Mouse (Mus musculus) C2C12 (cell line): ENCODE measurements around the gene March6. TPM values are rescaled to one million over a fixed set of nuclear protein-coding genes. Genes with fewer than 3 reads are reported as not detected.

Source experiments
- H3K27me3 ChIP-seq: one replicate; pipeline ENCODE4 v1.6.1; 2011; ENCODE audit not compliant: control insufficient read depth, insufficient read depth, insufficient read length
- H3K36me3 ChIP-seq: one replicate; pipeline ENCODE4 v1.6.1; 2011; ENCODE audit not compliant: control insufficient read depth, insufficient read depth
- H3K4me3 ChIP-seq: one replicate; pipeline ENCODE4 v1.5.1; 2011; ENCODE audit warnings: mild to moderate bottlenecking, control low read depth; ENCODE audit not compliant: poor library complexity, insufficient read depth, severe bottlenecking
- H3K79me2 ChIP-seq: one replicate; pipeline ENCODE4 v1.6.1; 2011; ENCODE audit not compliant: control insufficient read depth, insufficient read depth
- H3K79me3 ChIP-seq: one replicate; pipeline ENCODE4 v1.6.1; 2011; ENCODE audit warnings: low read depth, control low read depth
- H3ac ChIP-seq: one replicate; pipeline ENCODE3; 2011; ENCODE audit warnings: low read depth; ENCODE audit not compliant: control insufficient read depth, insufficient read length
- CEBPB ChIP-seq: IDR thresholded peaks from one replicate; pipeline ENCODE4 v1.6.1; 2011; ENCODE audit warnings: low read depth, mild to moderate bottlenecking, control low read depth, moderate library complexity
- CTCF ChIP-seq: IDR thresholded peaks from one replicate; pipeline ENCODE4 v1.5.1; 2011; ENCODE audit not compliant: control insufficient read depth, insufficient read depth, insufficient read length
- FOSL1 ChIP-seq: IDR thresholded peaks from one replicate; pipeline ENCODE4 v1.8.0; 2011; ENCODE audit warnings: mild to moderate bottlenecking, low read length; ENCODE audit not compliant: poor library complexity, insufficient read depth, severe bottlenecking
- MAX ChIP-seq: IDR thresholded peaks from one replicate; pipeline ENCODE4 v1.6.1; 2011; ENCODE audit warnings: mild to moderate bottlenecking, control low read depth
- MYOD1 ChIP-seq: IDR thresholded peaks from one replicate; pipeline ENCODE4 v1.6.1; 2011; ENCODE audit warnings: low read depth; ENCODE audit not compliant: control insufficient read depth, insufficient read length
- MYOG ChIP-seq: IDR thresholded peaks from one replicate; pipeline ENCODE4 v1.6.1; 2011; ENCODE audit not compliant: control insufficient read depth, insufficient read length; ENCODE audit errors: extremely low read depth
- USF1 ChIP-seq: IDR thresholded peaks from one replicate; pipeline ENCODE4 v1.6.1; 2011; ENCODE audit warnings: low read depth, mild to moderate bottlenecking, control low read depth, moderate library complexity
- polyA plus RNA-seq: library from polyadenylated mRNA; unstranded; fragments of >200 nt; fragmentation: generic; extraction: Trizol; gene quantifications from one replicate; pipeline ENCODE4 v1.2.1, GENCODE M21; 2012; ENCODE audit warnings: missing spikeins

The March6 gene
- polyA plus RNA-seq, 1 experiment: 22.5 TPM

DNA sequence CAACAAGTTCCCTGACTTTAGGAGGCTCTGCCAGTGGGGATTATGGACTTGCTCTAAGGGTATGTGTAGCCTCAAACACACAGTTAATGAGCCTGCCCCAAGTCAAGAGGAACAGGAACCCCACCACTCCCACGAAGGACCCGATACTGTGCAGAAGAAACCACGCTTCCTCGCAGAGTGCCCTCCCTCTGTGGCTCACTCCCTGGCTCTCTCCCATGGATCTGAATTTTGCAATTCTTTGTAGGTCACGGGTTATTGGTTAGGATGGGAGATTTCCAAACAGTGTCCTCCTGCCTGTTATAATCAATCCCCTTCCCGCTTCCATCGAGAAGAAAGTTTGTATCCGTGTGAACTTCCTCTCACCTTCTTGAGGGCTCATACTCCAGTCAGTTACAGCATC, 40.1 kb upstream of the March6 start:
- Histone ChIP-seq H3ac (no peak overlapping the region), H3K27me3 (no peaks in the 10 kb centered on the region), H3K79me2 (no peaks in the 10 kb centered on the region), H3K36me3 (no peaks in the 10 kb centered on the region), H3K4me3 (no peak overlapping the region), H3K79me3 (no peaks in the 10 kb centered on the region)
- no peak for TF ChIP-seq CTCF
- TF ChIP-seq MAX: no peak
- no peak for TF ChIP-seq FOSL1
- TF ChIP-seq USF1: no peak
- no peak for TF ChIP-seq CEBPB
- TF ChIP-seq MYOD1: no peak
- TF ChIP-seq MYOG: no peak

DNA sequence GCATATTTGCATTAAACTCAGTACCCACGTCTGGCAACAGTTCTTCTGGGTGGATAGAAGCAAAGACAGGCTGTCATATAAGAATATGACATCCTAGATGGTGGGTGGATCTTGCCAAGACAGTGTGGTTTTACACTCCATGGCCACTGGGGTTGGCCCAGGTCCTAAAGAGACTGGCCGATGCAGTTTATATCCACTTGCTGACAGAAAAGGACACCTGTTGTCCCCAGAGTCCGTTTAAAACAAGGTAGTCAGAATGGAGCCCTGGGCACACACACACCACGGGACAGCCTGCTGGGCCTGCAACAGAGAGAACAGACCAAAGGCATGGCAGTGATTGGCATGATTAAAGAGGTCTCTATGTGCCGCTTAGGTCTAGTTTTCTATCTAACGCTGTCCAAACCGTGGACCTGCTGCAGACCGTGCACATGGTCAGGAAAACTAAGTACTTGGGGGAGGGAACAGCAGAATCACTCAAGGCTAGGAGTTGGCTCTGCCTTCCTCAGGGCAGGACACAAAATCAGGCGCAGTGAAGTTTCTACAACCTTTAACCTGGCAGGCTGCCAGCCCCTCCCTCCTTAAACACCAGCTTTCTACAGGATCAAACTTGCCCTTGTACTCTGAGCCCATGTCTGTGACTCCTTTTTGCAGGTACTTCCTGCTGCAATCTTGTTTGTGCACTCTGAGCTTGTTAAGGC, 38.6 kb upstream of the March6 start:
- Histone ChIP-seq H3ac (no peak overlapping the region), H3K79me2 (no peaks in the 10 kb centered on the region), H3K36me3 (no peaks in the 10 kb centered on the region), H3K27me3 (no peaks in the 10 kb centered on the region), H3K79me3 (no peaks in the 10 kb centered on the region), H3K4me3 (no peak overlapping the region)
- TF ChIP-seq MYOD1 (peak; percentile 96), CEBPB (no peak), MAX (peak; percentile 5)

DNA sequence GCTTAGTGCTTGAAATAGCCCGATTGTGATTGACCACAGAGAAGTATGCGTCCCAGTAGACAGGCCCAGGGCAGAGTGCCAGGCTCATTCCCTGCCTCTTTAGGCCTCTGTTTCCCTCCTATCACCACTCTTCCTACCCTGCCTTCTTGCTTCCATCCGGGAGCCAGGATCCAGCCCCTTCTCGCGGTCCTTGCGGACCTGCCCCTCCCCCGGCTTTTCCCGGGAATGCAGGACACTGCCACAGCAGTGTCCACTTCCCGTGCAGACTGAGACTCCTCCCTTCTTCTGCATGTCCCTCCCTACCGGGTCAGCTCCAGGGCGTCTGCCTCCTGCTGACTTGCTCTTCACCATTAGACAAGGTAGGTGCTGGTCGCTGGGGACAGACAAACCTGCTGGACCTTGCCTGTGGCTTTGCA, 37.7 kb upstream of the March6 start:
- H3K79me2 ChIP-seq: no peaks in the 10 kb centered on the region
- no peak overlapping the region for H3K4me3 ChIP-seq
- TF ChIP-seq CEBPB (no peak), FOSL1 (no peak), MYOG (no peak), CTCF (no peak), USF1 (no peak), MYOD1 (no peak), MAX (no peak)
- no peaks in the 10 kb centered on the region for H3K36me3 ChIP-seq
- H3K79me3 ChIP-seq: no peaks in the 10 kb centered on the region
- peak overlapping the region; percentile 7 for H3ac ChIP-seq
- H3K27me3 ChIP-seq: no peaks in the 10 kb centered on the region

DNA sequence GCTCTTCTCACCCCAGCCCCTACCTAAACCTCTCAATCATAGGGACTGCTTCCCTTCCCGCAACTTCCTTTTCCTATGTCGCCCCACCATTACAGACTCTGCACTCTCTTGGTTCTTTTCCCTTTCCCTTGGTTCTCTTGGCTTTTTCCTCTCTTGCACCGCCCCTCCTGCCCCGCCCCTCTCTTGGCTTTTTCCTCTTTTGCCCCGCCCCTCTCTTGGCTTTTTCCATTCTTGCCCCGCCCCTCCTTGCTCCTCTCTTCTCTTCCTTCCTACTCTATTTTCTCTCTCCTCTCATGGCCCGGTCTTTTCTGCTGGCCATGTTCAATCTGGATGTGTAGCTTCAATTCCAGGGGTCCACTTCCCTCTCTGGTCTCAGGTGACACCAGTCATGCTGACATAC, 36.6 kb upstream of the March6 start:
- no peaks in the 10 kb centered on the region for H3K79me2 ChIP-seq
- no peak for TF ChIP-seq FOSL1
- no peak for TF ChIP-seq CEBPB
- TF ChIP-seq MAX: no peak
- TF ChIP-seq MYOD1: no peak
- no peak for TF ChIP-seq CTCF
- TF ChIP-seq USF1: no peak
- no peak for TF ChIP-seq MYOG
- no peak overlapping the region for H3K4me3 ChIP-seq
- H3K27me3 ChIP-seq: no peaks in the 10 kb centered on the region
- H3ac ChIP-seq: no peak overlapping the region
- no peaks in the 10 kb centered on the region for H3K36me3 ChIP-seq
- no peaks in the 10 kb centered on the region for H3K79me3 ChIP-seq

DNA sequence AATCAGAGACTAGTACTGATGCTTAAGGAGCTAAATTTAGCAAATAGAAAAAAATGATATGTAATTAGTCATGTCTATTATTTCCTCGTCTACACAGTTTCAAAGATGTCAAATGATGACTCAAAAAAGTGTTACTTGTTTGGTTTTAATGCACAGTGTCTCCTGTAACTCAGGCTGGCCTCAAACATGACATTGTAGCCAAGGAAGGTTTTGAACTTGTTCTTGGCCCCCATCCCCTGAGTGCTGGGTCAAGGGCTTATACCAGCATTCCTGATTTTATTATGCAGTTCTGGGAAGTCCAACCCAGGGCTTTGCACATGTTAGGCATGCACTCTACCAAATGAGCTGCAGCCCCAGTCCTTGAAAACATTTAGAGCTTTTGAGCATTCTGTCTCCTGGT, 34.9 kb upstream of the March6 start:
- no peaks in the 10 kb centered on the region for H3K79me3 ChIP-seq
- no peaks in the 10 kb centered on the region for H3K27me3 ChIP-seq
- no peak overlapping the region for H3K4me3 ChIP-seq
- no peaks in the 10 kb centered on the region for H3K36me3 ChIP-seq
- no peak overlapping the region for H3ac ChIP-seq
- no peak for TF ChIP-seq MYOD1
- TF ChIP-seq MYOG: no peak
- no peak for TF ChIP-seq CEBPB
- TF ChIP-seq FOSL1: no peak
- no peak for TF ChIP-seq MAX
- TF ChIP-seq CTCF: no peak
- no peak for TF ChIP-seq USF1
- no peaks in the 10 kb centered on the region for H3K79me2 ChIP-seq

DNA sequence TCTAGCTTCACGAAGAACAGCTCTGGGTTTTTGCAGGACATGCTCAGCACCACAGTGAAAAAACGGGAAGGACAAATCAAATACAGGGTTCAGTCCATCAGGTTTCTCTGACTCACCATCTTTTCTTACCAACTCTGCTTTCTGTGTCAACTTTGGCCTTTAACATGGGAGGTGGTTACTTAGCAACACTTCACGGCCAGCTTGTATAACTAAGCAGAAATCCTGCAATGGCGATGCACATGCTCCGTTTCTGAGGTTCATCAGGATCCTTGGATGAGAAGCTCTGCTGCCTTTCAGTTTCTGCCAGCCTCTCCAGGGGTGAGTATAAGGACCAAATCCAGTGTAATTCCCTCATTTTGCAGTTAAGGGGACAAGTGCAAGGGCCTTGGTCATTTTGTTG, 34.3 kb upstream of the March6 start, which contains the start of gene Cmbl:
Gene Cmbl, plus strand, starts transcription at position 206 of the 400 bp plus-strand sequence.
- Histone ChIP-seq H3K27me3 (no peaks in the 10 kb centered on the region), H3K4me3 (no peak within 1 kb of the TSS), H3K79me3 (no peaks in the 10 kb centered on the region), H3K79me2 (no peaks in the 10 kb centered on the region), H3K36me3 (no peaks in the 10 kb centered on the region), H3ac (no peak within 1 kb of the TSS)
- no peak for TF ChIP-seq MYOG
